Mouse (Mus musculus): ENCODE data around the gene Mt1.

DNA sequence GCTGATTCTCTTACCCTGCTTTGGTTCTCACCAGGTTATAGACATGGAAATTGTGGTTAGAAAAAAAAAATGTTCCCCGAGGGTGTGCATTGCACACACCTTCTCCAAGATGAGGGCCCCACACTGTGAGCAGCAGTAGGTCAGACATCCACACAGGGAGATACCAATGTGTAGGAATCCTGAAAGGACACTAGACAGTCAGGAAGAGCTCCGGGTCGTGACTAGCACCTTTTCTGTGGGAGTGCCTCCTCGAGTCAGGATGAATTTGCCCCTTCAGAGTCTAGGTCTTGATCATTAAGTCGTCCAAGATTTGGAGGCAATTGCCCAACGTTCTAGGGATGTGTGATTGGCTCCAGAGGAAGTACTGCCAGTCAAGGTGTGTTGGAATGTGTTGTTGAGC, 6.9 kb downstream of the Mt1 start:
- TF ChIP-seq CTCF (IDR thresholded peaks at IDR 0.05; ENCODE audit: control insufficient read depth, insufficient read depth, insufficient read length) (no peak), MAX (IDR thresholded peaks at IDR 0.05) (no peak), MYOD1 (IDR thresholded peaks at IDR 0.05; ENCODE audit: control insufficient read depth, insufficient read length, low read depth) (no peak), USF1 (IDR thresholded peaks at IDR 0.05; ENCODE audit: low read depth) (no peak), CEBPB (IDR thresholded peaks at IDR 0.05; ENCODE audit: low read depth) (no peak), MYOG (IDR thresholded peaks at IDR 0.05; ENCODE audit: control insufficient read depth, extremely low read depth, insufficient read length) (no peak), FOSL1 (IDR thresholded peaks at IDR 0.05; ENCODE audit: insufficient read depth, low read length, poor library complexity, severe bottlenecking) (no peak)

Data from C2C12 (cell line).